Mouse (Mus musculus): Measurements from ENCODE around the gene Larp1. TPM values are rescaled to one million over a fixed set of nuclear protein-coding genes. Genes with fewer than 3 reads are reported as not detected.
A peak's percentile ranks its signal among the peaks of the same experiment; 100 is the strongest.

The Larp1 gene
- polyA plus RNA-seq, 1 experiment from 2014 or later = 26.9 TPM

DNA sequence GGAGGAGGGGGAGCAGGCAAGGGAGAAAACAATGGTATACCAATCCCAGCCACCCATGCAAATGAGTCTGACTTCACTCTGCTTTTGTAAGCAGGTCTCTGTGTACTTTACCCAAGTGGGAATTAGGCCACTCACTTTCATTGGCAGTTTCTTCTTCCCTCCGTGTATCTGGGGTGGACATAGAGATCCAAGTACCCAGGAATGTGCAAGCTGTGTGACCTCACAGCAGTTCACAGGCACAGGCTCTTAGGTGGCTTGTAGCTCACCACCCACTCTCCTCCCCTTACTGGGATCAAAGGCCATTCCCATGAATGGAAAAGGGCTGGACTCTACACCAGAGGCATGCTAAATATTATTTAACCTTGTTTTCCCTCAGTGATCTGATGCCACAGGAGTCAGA is 10.0 kb upstream of the Larp1 start:
- TF ChIP-seq CTCF (IDR thresholded peaks at IDR 0.05; ENCODE audit: low read depth) = no peak
- no peaks in the 10 kb centered on the region for H3K27me3 ChIP-seq (ENCODE audit: insufficient read depth, low read length)
- no peaks in the 10 kb centered on the region for H3K9me3 ChIP-seq (ENCODE audit: low read depth, low read length)
- H3K27ac ChIP-seq (ENCODE audit: low read depth) = no peak overlapping the region
- 27% methylated on average over 1 of the region's 1 CpGs for WGBS
- DNase-seq = no peak
- no peak for ATAC-seq (ENCODE audit: insufficient read depth)
- H3K4me2 ChIP-seq = no peak overlapping the region
- H3K4me1 ChIP-seq (ENCODE audit: insufficient read depth) = no peaks in the 10 kb centered on the region
- no peaks in the 10 kb centered on the region for H3K36me3 ChIP-seq (ENCODE audit: insufficient read depth)
- H3K4me3 ChIP-seq (ENCODE audit: low read depth, low read length) = no peak overlapping the region
- no peak overlapping the region for H3K9ac ChIP-seq

DNA sequence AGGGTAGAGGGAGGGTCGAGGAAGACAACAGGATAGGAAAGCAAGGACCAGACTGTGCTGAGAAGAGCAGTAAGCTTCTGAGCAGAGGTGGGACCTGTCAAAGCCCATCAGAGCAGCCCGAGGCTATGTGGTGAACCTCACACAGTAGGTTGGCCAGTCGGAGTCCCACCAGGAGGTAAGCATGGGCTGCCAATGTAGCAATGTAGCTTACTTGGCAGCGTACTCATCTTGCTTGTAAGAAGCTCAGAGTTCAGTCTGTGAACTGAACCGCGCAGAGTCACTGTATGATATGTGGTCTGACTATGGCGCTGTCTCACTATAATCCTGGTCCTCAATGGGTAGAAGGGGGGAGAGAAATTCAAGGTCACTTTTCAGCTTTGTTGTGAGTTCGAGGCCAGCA is 5.7 kb upstream of the Larp1 start:
- Histone ChIP-seq H3K27ac (ENCODE audit: low read depth) (no peak overlapping the region), H3K4me3 (ENCODE audit: low read depth, low read length) (no peak overlapping the region), H3K9me3 (ENCODE audit: low read depth, low read length) (no peaks in the 10 kb centered on the region), H3K27me3 (ENCODE audit: insufficient read depth, low read length) (no peaks in the 10 kb centered on the region), H3K4me1 (ENCODE audit: insufficient read depth) (no peaks in the 10 kb centered on the region), H3K36me3 (ENCODE audit: insufficient read depth) (no peaks in the 10 kb centered on the region), H3K9ac (no peak overlapping the region), H3K4me2 (no peak overlapping the region)
- no peak for ATAC-seq (ENCODE audit: insufficient read depth)
- WGBS = 75% methylated on average over 8 of the region's 8 CpGs
- no peak for DNase-seq
- no peak for TF ChIP-seq CTCF (IDR thresholded peaks at IDR 0.05; ENCODE audit: low read depth)

DNA sequence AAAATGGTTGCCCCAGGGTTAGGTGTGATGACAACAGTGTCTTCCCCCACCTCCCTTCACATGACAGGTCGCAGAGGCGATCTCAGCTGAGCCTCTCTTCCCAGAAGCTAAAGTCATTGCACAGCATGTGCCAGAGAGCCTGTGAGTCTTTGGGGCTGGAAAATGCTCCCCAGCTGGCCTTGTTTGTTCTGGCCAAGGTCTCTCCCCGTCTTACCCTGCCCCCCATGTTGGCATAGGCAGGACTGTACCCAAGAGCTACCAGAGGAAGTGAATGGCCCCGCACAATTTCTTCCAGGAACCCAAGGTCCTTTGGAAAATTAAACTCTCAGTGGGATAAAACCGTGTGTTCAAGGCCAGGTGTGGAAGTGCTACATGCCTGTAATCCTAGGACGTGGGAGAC is 5.1 kb upstream of the Larp1 start:
- WGBS = 59% methylated on average over 6 of the region's 6 CpGs
- DNase-seq (no peak), ATAC-seq (ENCODE audit: insufficient read depth) (no peak)
- no peaks in the 10 kb centered on the region for H3K36me3 ChIP-seq (ENCODE audit: insufficient read depth)
- H3K4me1 ChIP-seq (ENCODE audit: insufficient read depth) = no peaks in the 10 kb centered on the region
- H3K4me2 ChIP-seq = no peak overlapping the region
- H3K9ac ChIP-seq = no peak overlapping the region
- no peaks in the 10 kb centered on the region for H3K9me3 ChIP-seq (ENCODE audit: low read depth, low read length)
- no peaks in the 10 kb centered on the region for H3K27me3 ChIP-seq (ENCODE audit: insufficient read depth, low read length)
- TF ChIP-seq CTCF (IDR thresholded peaks at IDR 0.05; ENCODE audit: low read depth) = no peak
- no peak overlapping the region for H3K4me3 ChIP-seq (ENCODE audit: low read depth, low read length)
- no peak overlapping the region for H3K27ac ChIP-seq (ENCODE audit: low read depth)

DNA sequence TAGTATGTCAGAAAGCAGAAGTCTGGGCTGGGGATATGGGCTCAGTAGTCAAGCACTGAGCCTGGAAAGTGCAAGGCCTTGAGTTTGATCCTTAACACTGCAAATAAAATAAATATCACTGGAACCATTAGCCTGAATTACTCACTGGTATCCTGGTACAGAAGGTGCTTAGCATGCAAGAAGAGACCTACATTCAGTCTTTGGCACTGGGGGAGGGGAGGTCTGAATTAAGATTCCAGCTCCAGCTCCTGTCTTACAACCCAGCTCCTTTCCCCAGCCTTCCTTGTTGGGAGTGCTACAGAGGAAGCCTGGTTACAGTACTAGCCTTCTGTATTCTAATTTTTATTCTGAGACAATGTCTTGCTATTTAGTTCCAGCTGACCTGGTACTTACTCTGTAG is 3.8 kb upstream of the Larp1 start:
- TF ChIP-seq CTCF (IDR thresholded peaks at IDR 0.05; ENCODE audit: low read depth) = no peak
- Histone ChIP-seq H3K27me3 (ENCODE audit: insufficient read depth, low read length) (no peaks in the 10 kb centered on the region), H3K4me3 (ENCODE audit: low read depth, low read length) (no peak overlapping the region), H3K9ac (no peak overlapping the region), H3K9me3 (ENCODE audit: low read depth, low read length) (no peaks in the 10 kb centered on the region), H3K36me3 (ENCODE audit: insufficient read depth) (no peaks in the 10 kb centered on the region), H3K4me1 (ENCODE audit: insufficient read depth) (no peaks in the 10 kb centered on the region), H3K4me2 (no peak overlapping the region), H3K27ac (ENCODE audit: low read depth) (no peak overlapping the region)
- ATAC-seq (ENCODE audit: insufficient read depth) = no peak
- DNase-seq = no peak

DNA sequence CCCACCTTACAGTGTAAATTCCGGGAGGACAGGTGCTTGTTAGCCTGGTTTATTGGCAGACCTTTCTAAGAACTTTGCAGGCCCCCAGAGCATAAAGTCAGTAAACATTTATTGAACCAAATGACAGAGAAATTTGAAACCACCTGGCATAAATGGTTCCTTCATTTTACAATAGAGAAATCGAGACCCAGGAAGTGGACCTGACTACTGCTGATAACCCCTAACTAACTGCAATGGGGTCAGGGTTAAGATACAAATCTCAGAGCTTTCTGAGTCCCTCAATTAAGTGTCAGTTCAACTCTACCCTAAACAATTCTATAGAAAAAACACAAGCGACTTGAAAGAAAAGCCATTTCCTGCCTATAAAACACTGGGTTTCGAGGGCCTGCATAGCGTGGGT is 851 bp upstream of the Larp1 start:
- Histone ChIP-seq H3K27me3 (ENCODE audit: insufficient read depth, low read length) (no peaks in the 10 kb centered on the region), H3K9me3 (ENCODE audit: low read depth, low read length) (no peaks in the 10 kb centered on the region), H3K36me3 (ENCODE audit: insufficient read depth) (no peaks in the 10 kb centered on the region), H3K4me1 (ENCODE audit: insufficient read depth) (peaks cover 12% of the 10 kb centered on the region), H3K4me2 (peak overlapping the region; percentile 91), H3K4me3 (ENCODE audit: low read depth, low read length) (peak overlapping the region; percentile 95), H3K9ac (peak overlapping the region; percentile 67), H3K27ac (ENCODE audit: low read depth) (peak overlapping the region; percentile 84; the same call in 1 of the 2 replicates)
- no peak for DNase-seq
- ATAC-seq (ENCODE audit: insufficient read depth) = no peak
- 9% methylated on average over 5 of the region's 5 CpGs for WGBS
- no peak for TF ChIP-seq CTCF (IDR thresholded peaks at IDR 0.05; ENCODE audit: low read depth)

DNA sequence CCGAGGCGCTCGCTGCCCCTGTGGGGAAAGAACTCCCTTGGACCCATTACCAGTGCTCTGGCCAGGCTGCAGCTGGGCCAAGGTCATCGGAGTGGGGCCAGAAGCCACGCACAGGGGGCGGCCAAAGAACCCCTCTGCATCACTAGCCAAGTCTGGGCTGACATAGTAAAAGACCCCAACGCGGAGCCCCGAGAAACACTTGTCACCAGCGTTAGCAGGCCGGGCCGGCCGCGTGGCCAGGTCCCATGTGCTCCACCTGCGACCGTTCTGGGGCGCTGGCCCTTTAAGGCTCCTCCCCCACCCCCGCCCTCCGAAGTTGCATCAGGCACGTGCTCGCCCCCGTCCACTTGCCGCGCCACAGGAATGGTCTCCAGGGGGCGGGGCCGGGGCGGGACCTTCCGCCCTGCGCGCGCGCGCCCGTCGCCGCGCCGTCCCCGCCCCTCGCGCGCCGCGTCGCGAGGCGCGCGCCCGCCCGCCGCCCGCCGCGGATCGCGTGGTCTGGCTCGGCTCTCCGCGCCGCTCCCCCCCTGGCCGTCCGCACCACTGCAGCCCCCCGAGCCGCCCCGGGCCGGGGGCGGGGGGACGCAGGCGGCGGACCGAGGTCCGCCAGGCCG is 320 bp upstream of the Larp1 start:
- Histone ChIP-seq H3K27me3 (ENCODE audit: insufficient read depth, low read length) (no peaks in the 10 kb centered on the region), H3K27ac (ENCODE audit: low read depth) (peak overlapping the region; percentile 89), H3K4me3 (ENCODE audit: low read depth, low read length) (peak overlapping the region; percentile 95), H3K9ac (peak overlapping the region; percentile 96), H3K4me1 (ENCODE audit: insufficient read depth) (peaks cover 12% of the 10 kb centered on the region), H3K9me3 (ENCODE audit: low read depth, low read length) (no peaks in the 10 kb centered on the region), H3K4me2 (peak overlapping the region; percentile 91), H3K36me3 (ENCODE audit: insufficient read depth) (no peaks in the 10 kb centered on the region)
- DNase-seq = peak; percentile 92
- peak; percentile 93 for ATAC-seq (ENCODE audit: insufficient read depth)
- TF ChIP-seq CTCF (IDR thresholded peaks at IDR 0.05; ENCODE audit: low read depth) = no peak
- under 1% methylated on average over 67 of the region's 74 CpGs for WGBS

DNA sequence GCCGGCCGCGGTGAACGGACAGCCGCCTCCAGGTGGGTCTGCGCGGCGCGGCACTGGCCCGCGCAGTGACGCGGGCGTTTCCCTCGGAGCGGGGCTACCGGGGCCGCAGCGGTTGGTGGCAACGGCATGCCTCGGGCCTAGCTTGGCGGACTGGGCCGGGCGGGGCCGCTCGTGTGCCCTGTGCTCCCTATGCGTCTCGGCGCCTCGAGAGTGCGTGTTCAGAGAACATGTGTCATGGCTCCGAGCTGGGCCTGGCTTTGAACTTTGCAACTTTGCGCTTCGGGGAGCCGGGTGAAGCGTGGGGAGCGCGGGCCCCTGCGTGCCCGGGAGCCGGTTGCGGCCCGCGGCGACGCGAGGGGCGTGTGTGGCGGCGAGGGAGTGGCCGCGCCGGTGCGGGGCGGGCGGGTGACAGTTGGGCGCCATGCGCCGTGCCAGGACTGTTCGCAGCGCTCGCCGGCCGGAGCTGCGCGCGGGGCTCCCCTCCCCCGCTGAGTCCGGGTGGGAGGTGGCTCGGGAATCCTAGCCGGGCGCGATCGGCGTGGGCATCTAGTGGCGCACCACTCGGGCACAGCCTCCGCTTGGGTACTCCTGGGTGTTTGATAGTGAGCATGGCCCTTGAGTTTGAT is 765 bp downstream of the Larp1 start:
- peak; percentile 76 for DNase-seq

More for the DNA sequence above, 765 bp downstream of the Larp1 start:
- peak; percentile 72 for ATAC-seq (ENCODE audit: insufficient read depth)
- Histone ChIP-seq H3K27ac (ENCODE audit: low read depth) (peak overlapping the region; percentile 89), H3K27me3 (ENCODE audit: insufficient read depth, low read length) (no peaks in the 10 kb centered on the region), H3K4me3 (ENCODE audit: low read depth, low read length) (peak overlapping the region; percentile 95), H3K4me1 (ENCODE audit: insufficient read depth) (peaks cover 12% of the 10 kb centered on the region), H3K9ac (peak overlapping the region; percentile 96), H3K4me2 (peak overlapping the region; percentile 91), H3K36me3 (ENCODE audit: insufficient read depth) (no peaks in the 10 kb centered on the region), H3K9me3 (ENCODE audit: low read depth, low read length) (no peaks in the 10 kb centered on the region)
- no peak for TF ChIP-seq CTCF (IDR thresholded peaks at IDR 0.05; ENCODE audit: low read depth)
- WGBS = 0% methylated on average over 78 of the region's 78 CpGs

Data from lung, embryonic 14.5 days (tissue).